Mouse (Mus musculus) heart, adult 2 months (tissue): ENCODE measurements around the gene Camk1d.

Source experiments
- CTCF ChIP-seq: fragments of 200-600 bp; IDR thresholded peaks from 2 replicates; pipeline ENCODE4 v1.8.1; 2022; ENCODE audit warnings: antibody characterized with exemption, mild to moderate bottlenecking, moderate library complexity
- EP300 ChIP-seq: fragments of 200-500 bp; IDR thresholded peaks from 2 replicates; pipeline ENCODE4 v1.6.1; 2011; ENCODE audit warnings: low read depth, low read length, control low read depth; ENCODE audit not compliant: insufficient read depth
- POLR2A ChIP-seq: fragments of 200-500 bp; IDR thresholded peaks from 2 replicates; pipeline ENCODE4 v1.6.1; 2011; ENCODE audit warnings: mild to moderate bottlenecking, low read depth, low read length, control low read depth; ENCODE audit not compliant: insufficient read depth

- no peak for TF ChIP-seq CTCF
- TF ChIP-seq POLR2A: no peak
- no peak for TF ChIP-seq EP300
Measured at GRCm38 (mm10) chr2:5691729-5692128, 22.6 kb downstream of the Camk1d start.
